Mouse (Mus musculus) thymus, postnatal 36 days (tissue): ENCODE data around the gene Bmpr1b.

Experiments
- DNase-seq, 2 experiments: peaks; one replicate each; pipeline ENCODE4 v3.0.0; 2022; ENCODE audit warnings: mixed read lengths in 2 of 2

The Bmpr1b gene

GRCm38 (mm10) chr3:142106227-142106626 is 63.0 kb downstream of the Bmpr1b start:
- DNase-seq, result no peak

DNA sequence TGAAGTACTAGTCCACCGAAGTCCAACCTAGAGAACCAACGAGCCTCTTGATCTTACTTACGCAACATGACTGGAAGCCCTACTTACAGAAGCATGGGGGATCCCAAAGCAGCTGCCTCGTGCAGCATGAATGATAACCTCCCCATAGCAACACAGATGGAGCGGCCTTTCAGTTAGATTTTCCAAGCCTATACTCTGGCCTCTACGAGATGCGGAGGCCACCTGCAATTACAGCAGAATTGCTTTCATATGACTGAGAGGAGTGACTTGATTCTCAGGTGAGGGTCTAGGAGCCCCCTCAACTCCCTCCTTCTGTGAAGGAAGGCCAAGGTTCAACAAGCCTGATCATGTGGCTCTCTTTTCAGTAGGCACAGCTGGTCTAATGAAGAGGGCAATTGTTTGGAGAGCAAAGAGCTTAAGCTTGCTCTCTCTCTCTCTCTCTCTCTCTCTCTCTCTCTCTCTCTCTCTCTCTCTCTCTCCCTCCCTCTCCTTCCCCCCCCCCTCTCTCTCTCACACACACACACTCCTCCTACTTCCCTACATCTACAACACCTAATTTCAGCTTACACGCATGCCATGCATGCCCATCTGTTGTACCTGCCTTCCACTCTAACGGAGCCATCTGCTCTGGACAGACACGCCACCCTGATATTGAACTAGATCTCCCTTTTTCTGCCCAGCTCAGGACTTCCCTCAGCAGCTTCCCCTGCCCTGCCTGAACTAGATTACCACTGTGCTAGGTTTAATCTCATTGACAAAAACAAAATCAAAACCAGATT is 65.0 kb downstream of the Bmpr1b start:
- DNase-seq, result no peak

- no peak for DNase-seq
Observed at GRCm38 (mm10) chr3:142103622-142104021, 65.6 kb downstream of the Bmpr1b start.

- DNase-seq, result no peak
Observed at GRCm38 (mm10) chr3:142099151-142099550, 70.1 kb downstream of the Bmpr1b start.

DNA sequence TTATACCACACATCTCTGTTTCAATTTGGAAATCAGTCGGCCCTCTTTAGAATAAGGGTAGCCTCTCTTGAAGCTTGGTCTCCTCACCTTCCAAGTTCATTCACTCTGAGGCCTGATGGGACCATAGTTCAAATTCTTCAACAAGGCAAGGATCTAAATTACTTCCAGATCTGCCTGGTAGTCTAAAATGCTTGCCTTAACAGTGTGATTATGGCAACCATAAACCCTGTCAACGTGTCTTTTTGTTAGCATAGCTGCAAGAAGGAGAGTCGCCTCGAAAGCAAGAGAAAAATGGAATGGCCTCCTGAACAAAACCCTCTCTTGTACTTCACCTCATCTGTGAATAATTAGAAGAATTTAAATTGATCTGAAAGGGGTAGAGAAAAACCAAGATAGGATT is 75.2 kb downstream of the Bmpr1b start:
- no peak for DNase-seq

GRCm38 (mm10) chr3:142089684-142090083 is 79.5 kb downstream of the Bmpr1b start:
- no peak for DNase-seq

DNA sequence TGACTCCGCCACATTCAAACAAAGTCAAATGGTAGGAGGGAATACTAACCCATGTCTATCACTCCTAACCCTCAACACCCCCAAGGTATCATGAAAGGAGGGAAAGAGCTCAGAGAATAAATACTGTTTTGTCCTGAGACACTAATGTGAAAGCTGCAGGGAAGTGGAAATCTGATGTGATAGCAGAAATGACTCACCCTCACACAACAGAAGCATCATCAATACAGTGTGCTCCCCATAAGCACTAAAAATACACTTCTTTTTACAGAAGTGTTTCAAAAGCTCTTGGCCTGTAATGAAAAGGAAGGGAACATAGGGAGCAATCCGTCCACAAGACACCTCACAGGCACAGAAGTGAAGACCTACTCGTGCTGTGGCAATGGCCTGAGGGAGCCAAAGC is 83.3 kb downstream of the Bmpr1b start:
- no peak for DNase-seq

DNA sequence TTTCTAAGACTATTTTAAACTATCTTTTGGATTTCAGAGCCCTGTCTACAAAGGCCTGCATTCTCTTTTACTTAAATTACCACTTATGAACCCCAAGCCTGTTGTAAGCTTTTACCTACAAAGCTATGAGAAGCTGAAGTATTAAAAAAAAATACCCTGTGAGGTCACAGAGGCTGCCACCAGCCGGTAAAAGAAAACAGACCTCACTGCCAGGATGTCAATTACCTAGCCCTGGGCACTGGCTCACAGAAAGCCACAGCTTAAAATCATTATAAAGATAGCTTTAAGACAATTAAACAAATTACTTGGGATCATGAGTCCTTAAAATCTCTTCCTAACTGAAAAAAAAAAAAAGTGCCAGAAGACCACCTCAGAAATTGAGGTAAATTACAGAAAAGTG is 85.1 kb downstream of the Bmpr1b start:
- no peak for DNase-seq

GRCm38 (mm10) chr3:142077723-142078302 is 91.4 kb downstream of the Bmpr1b start:
- no peak for DNase-seq

- DNase-seq, result no peak
Observed at GRCm38 (mm10) chr3:142071601-142072000, 97.6 kb downstream of the Bmpr1b start.

- no peak for DNase-seq
Observed at GRCm38 (mm10) chr3:142066792-142067346, 102.4 kb downstream of the Bmpr1b start.

DNA sequence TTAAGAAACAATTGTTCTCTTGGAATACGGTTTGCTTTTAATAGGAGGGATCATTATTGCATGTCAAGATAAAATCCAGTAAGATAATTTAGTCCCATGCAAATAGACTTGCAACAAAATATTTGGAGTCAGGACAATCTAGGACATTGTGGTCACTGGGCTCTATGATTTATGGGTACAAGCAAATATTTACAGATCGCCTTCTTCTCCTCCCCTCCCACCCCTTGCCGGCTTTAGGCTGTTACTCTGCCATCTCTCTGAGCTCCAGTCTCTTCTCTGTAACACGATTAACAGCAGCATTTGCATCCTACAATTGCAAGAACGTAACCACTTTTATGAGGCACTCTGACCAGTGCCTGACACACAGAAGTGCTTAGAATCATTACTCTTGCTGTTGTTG is 104.1 kb downstream of the Bmpr1b start:
- DNase-seq, result no peak

DNA sequence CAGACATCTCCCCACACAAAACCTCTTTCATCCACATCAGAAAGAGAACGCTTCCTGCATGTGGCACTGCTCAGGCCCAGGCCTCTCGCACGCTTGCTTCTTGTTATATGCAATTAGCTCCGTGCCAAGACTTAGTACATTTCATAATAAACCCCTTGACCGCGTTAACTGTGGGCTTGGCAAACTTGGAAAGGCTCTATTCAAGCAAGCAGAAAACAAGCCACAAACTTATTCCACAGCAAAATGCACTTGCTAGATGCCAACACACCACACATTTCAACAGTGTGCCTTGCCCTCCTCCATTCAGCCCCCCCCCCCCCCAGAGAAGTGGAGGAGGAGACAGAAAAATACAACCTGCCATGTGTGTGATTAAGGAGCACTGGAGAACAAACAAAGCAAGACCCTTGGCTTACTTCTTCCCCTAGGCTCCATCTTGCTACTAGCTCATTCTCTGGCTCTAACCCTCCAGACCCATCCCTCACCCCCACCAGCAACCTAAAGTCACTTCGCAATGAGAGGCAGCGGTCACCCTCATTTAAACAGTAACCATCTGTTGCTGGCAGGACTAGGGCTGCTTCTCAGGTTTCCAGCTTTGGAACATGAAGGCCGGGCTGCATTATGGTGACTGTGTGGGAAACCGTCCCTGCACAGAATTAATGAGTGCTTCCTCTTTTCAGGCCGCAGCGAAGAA is 105.5 kb downstream of the Bmpr1b start:
- no peak for DNase-seq

DNA sequence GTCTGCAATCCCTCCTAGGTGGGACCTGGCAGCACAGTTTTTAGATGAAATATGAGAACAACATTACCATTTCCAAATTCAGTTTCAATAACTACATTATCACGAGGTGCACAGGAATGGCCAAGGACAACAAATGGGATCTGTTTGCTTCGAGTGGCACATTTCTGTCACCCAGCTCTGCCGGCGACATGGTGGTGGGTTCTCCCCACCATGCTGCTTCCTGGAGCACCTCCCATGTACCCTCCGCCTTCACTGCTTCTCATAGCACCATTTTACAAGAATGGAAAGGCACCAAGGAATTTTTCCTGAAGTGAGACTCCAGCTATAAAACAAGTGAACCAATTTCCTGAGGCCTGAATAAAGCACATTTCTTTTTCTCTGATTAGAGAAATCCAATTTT is 108.0 kb downstream of the Bmpr1b start:
- DNase-seq, result no peak

GRCm38 (mm10) chr3:142059890-142060289 is 109.3 kb downstream of the Bmpr1b start:
- no peak for DNase-seq

- DNase-seq, result no peak
Observed at GRCm38 (mm10) chr3:142050681-142051080, 118.5 kb downstream of the Bmpr1b start.

DNA sequence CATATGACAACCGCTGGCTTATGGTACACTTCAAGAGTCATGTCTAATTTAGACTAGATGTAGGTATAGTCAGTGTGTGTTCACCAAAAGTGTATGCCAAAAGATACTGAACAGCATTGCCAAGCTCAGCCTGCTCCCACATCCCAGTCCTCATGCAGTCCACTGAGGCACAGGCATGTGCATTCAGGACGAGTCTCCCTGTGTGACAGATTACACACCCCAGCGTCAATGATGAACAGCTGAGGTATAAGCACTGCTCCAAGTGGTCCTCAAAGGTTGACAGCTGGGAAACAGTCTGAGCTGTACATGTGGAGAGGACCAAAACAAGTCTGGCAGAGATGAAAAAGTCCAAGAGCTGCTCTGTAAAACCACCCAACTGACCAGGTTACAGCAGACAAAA is 119.6 kb downstream of the Bmpr1b start:
- no peak for DNase-seq

- no peak for DNase-seq
Observed at GRCm38 (mm10) chr3:142049093-142049492, 120.1 kb downstream of the Bmpr1b start.

DNA sequence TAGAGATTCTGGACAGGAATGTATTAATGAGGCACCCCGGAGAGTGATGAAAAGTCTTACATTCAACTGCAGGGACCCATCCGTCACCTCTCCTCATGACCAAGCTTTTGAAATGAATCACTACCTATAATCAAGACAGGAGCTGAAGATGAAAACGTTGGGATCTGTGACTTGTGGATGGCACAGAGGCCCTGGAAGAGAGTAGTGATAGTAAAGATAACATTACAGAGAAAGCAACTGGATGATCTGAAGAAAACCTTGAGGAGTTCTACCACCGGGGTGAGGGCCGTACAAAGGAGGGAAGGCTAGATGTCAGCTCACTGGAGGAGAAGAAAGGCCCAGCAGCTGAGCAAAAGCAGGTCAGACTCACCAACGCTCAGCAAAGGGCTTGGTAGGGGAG is 120.7 kb downstream of the Bmpr1b start:
- DNase-seq, result no peak

- DNase-seq, result no peak
Observed at GRCm38 (mm10) chr3:142043463-142043862, 125.8 kb downstream of the Bmpr1b start.

- no peak for DNase-seq
Observed at GRCm38 (mm10) chr3:142043006-142043405, 126.2 kb downstream of the Bmpr1b start.

- DNase-seq, result no peak
Observed at GRCm38 (mm10) chr3:142040345-142040744, 128.9 kb downstream of the Bmpr1b start.

DNA sequence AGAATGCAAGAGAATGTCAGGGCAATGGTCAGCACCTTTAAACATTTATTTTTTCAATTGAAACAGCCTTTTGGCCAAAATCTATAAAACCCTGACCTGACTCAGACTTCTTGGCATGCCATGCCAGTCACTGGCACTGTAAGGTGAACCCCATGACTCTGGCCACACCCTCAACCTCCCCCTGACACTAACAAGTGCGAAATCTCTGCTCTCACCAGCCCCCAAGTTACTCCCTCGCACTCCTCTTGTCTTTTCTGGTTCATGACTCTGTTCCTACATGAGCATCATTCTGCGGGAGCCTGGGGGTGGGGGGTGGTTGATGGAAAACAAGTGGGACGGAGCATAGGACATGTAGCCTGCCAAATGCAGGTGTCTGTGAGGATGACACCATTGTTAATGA is 135.1 kb downstream of the Bmpr1b start:
- DNase-seq, result no peak

- no peak for DNase-seq
Observed at GRCm38 (mm10) chr3:142019716-142020115, 149.5 kb downstream of the Bmpr1b start.
